Mouse (Mus musculus): ENCODE results near the gene Adh5. TPM values are rescaled to one million over a fixed set of nuclear protein-coding genes. Genes with fewer than 3 reads are reported as not detected.

Gene Adh5
- total RNA-seq, 2 experiments from 2014 or later = 85.5 to 88.9 TPM

GRCm38 (mm10) chr3:138499854-138500740 is 57.2 kb downstream of the Adh5 start:
- no peak for DNase-seq
- intact Hi-C loops (cut with DNase I) = no loop called here

- intact Hi-C loops (cut with DNase I) = no loop called here
- DNase-seq = no peak
Observed at GRCm38 (mm10) chr3:138503754-138504153, 60.9 kb downstream of the Adh5 start.

Other genes starting within 250 kb of the Adh5 start
- gene 4930579F01Rik, start 249.3 kb upstream of the Adh5 start, total RNA-seq (2021) = not detected
- gene Adh7, start 225.3 kb upstream of the Adh5 start, total RNA-seq (2021) = under 1 TPM; 0.11 to 0.17 TPM
- 10 to 100 TPM; 36.9 to 67.4 TPM for gene Adh1, start 182.1 kb upstream of the Adh5 start, total RNA-seq (2021)
- not detected for gene Adh6a, start 129.8 kb upstream of the Adh5 start, total RNA-seq (2021)
- 1 to 10 TPM; 1.1 to 1.5 TPM for gene Adh6b, start 101.3 kb upstream of the Adh5 start, total RNA-seq (2021)
- not detected for gene Adh4, start 27.6 kb upstream of the Adh5 start, total RNA-seq (2021)
- 10 to 100 TPM; 39.0 to 39.2 TPM for gene Metap1, start 46.4 kb downstream of the Adh5 start, total RNA-seq (2021)
- 100 to 1,000 TPM; 176 to 192 TPM for gene Eif4e, start 83.1 kb downstream of the Adh5 start, total RNA-seq (2021)

Measured in heart, postnatal 36 days (tissue).